Mouse (Mus musculus): ENCODE measurements around the gene Olfr576. TPM values are rescaled to one million over a fixed set of nuclear protein-coding genes. Genes with fewer than 3 reads are reported as not detected.

The Olfr576 gene
- total RNA-seq (2022), result not detected

- DNase-seq (ENCODE audit: low spot score in 2 of 2), result no peak
These were observed at the start of gene Olfr576 for GRCm38 (mm10) chr7:102962360-102962759. Gene Olfr576, plus strand, starts transcription at chr7:102962660.

- DNase-seq (ENCODE audit: low spot score in 2 of 2), result no peak
These were observed 47.2 kb upstream of the Olfr576 start for GRCm38 (mm10) chr7:102915261-102915660.

- DNase-seq (ENCODE audit: low spot score in 2 of 2), result no peak
These were observed 46.1 kb upstream of the Olfr576 start for GRCm38 (mm10) chr7:102916405-102916804.

- no peak for DNase-seq (ENCODE audit: low spot score in 2 of 2)
These were observed 45.2 kb upstream of the Olfr576 start, which contains the start of gene Olfr571 for GRCm38 (mm10) chr7:102917032-102917875. Gene Olfr571, minus strand, starts transcription at chr7:102917536.

- DNase-seq (ENCODE audit: low spot score in 2 of 2), result no peak
These were observed 42.8 kb upstream of the Olfr576 start for GRCm38 (mm10) chr7:102919632-102920031.

- DNase-seq (ENCODE audit: low spot score in 2 of 2), result no peak
These were observed 38.4 kb upstream of the Olfr576 start, which contains the start of gene Olfr572 for GRCm38 (mm10) chr7:102924109-102924508. Gene Olfr572, plus strand, starts transcription at chr7:102924409.

- DNase-seq (ENCODE audit: low spot score in 2 of 2), result no peak
These were observed 35.4 kb upstream of the Olfr576 start for GRCm38 (mm10) chr7:102927105-102927504.

- no peak for DNase-seq (ENCODE audit: low spot score in 2 of 2)
These were observed 20.0 kb upstream of the Olfr576 start, which contains the start of gene Olfr573-ps1 for GRCm38 (mm10) chr7:102942475-102942874. Gene Olfr573-ps1, minus strand, starts transcription at chr7:102942575.

GRCm38 (mm10) chr7:102943417-102943816 lies 19.0 kb upstream of the Olfr576 start:
- no peak for DNase-seq (ENCODE audit: low spot score in 2 of 2)

- DNase-seq (ENCODE audit: low spot score in 2 of 2), result no peak
These were observed 14.3 kb upstream of the Olfr576 start, which contains the start of gene Olfr574 for GRCm38 (mm10) chr7:102948167-102948566. Gene Olfr574, plus strand, starts transcription at chr7:102948467.

GRCm38 (mm10) chr7:102950732-102951131 lies 11.7 kb upstream of the Olfr576 start:
- no peak for DNase-seq (ENCODE audit: low spot score in 2 of 2)

- DNase-seq (ENCODE audit: low spot score in 2 of 2), result no peak
These were observed 4.3 kb upstream of the Olfr576 start for GRCm38 (mm10) chr7:102958137-102958536.

- DNase-seq (ENCODE audit: low spot score in 2 of 2), result no peak
These were observed 3.9 kb upstream of the Olfr576 start, which contains the start of gene Olfr575 for GRCm38 (mm10) chr7:102958593-102958992. Gene Olfr575, minus strand, starts transcription at chr7:102958775.

- no peak for DNase-seq (ENCODE audit: low spot score in 2 of 2)
These were observed 11.9 kb downstream of the Olfr576 start for GRCm38 (mm10) chr7:102974399-102974798.

- no peak for DNase-seq (ENCODE audit: low spot score in 2 of 2)
These were observed 13.4 kb downstream of the Olfr576 start, which contains the start of gene Olfr577 for GRCm38 (mm10) chr7:102975843-102976242. Gene Olfr577, minus strand, starts transcription at chr7:102975943.

- DNase-seq (ENCODE audit: low spot score in 2 of 2), result no peak
These were observed 26.8 kb downstream of the Olfr576 start, which contains the start of gene Olfr578 for GRCm38 (mm10) chr7:102989224-102989623. Gene Olfr578, minus strand, starts transcription at chr7:102989324.

Other genes starting within 250 kb of the Olfr576 start
- not detected for gene Olfr33, start 243.6 kb upstream of the Olfr576 start, total RNA-seq (2022)
- not detected for gene Olfr559, start 235.2 kb upstream of the Olfr576 start, total RNA-seq (2022)
- not detected for gene Olfr560, start 203.3 kb upstream of the Olfr576 start, total RNA-seq (2022)
- under 1 TPM in 3 of 4 experiments, not detected in 1; 0.13 to 0.37 (median 0.16) TPM for gene Olfr78, start 203.2 kb upstream of the Olfr576 start, total RNA-seq (2022)
- gene Olfr561, start 191.4 kb upstream of the Olfr576 start, total RNA-seq (2022), result not detected
- gene Olfr564, start 159.2 kb upstream of the Olfr576 start, total RNA-seq (2022), result under 1 TPM in 3 of 4 experiments, not detected in 1; 0.40 to 0.68 (median 0.51) TPM
- not detected for gene Olfr566, start 103.9 kb upstream of the Olfr576 start, total RNA-seq (2022)
- not detected for gene Olfr568, start 85.5 kb upstream of the Olfr576 start, total RNA-seq (2022)
- not detected for gene Olfr569, start 71.8 kb upstream of the Olfr576 start, total RNA-seq (2022)
- gene Olfr570, start 68.1 kb upstream of the Olfr576 start, total RNA-seq (2022), result not detected
- not detected for gene Olfr571, start 45.1 kb upstream of the Olfr576 start, total RNA-seq (2022)
- gene Olfr572, start 38.3 kb upstream of the Olfr576 start, total RNA-seq (2022), result not detected
- not detected for gene Olfr573-ps1, start 20.1 kb upstream of the Olfr576 start, total RNA-seq (2022)
- gene Olfr574, start 14.2 kb upstream of the Olfr576 start, total RNA-seq (2022), result not detected
- gene Olfr575, start 3.9 kb upstream of the Olfr576 start, total RNA-seq (2022), result not detected
- not detected for gene Olfr577, start 13.3 kb downstream of the Olfr576 start, total RNA-seq (2022)
- gene Olfr578, start 26.7 kb downstream of the Olfr576 start, total RNA-seq (2022), result not detected
- gene Olfr582, start 75.4 kb downstream of the Olfr576 start, total RNA-seq (2022), result not detected
- not detected for gene Olfr583, start 88.6 kb downstream of the Olfr576 start, total RNA-seq (2022)
- not detected for gene Olfr584, start 119.2 kb downstream of the Olfr576 start, total RNA-seq (2022)
- gene Olfr585, start 135.1 kb downstream of the Olfr576 start, total RNA-seq (2022), result not detected
- gene Olfr586, start 163.0 kb downstream of the Olfr576 start, total RNA-seq (2022), result not detected
- gene Olfr588-ps1, start 178.2 kb downstream of the Olfr576 start, total RNA-seq (2022), result not detected
- gene Olfr589, start 193.7 kb downstream of the Olfr576 start, total RNA-seq (2022), result not detected
- not detected for gene Olfr591, start 215.7 kb downstream of the Olfr576 start, total RNA-seq (2022)
- gene Olfr592, start 222.1 kb downstream of the Olfr576 start, total RNA-seq (2022), result not detected
- gene Olfr593, start 249.2 kb downstream of the Olfr576 start, total RNA-seq (2022), result not detected